Mouse (Mus musculus) spleen, adult 2 months (tissue): Measurements from ENCODE around the gene Atp11c.

Source experiments
- CTCF ChIP-seq: fragments of 200-500 bp; IDR thresholded peaks from 2 replicates; pipeline ENCODE4 v1.5.1; 2011; ENCODE audit warnings: mild to moderate bottlenecking, inconsistent platforms; ENCODE audit not compliant: insufficient read depth, insufficient read length, insufficient replicate concordance; ENCODE audit errors: extremely low read depth
- POLR2A ChIP-seq: fragments of 200-500 bp; IDR thresholded peaks from 2 replicates; pipeline ENCODE4 v1.6.1; 2011; ENCODE audit warnings: low read depth, low read length, inconsistent platforms

DNA sequence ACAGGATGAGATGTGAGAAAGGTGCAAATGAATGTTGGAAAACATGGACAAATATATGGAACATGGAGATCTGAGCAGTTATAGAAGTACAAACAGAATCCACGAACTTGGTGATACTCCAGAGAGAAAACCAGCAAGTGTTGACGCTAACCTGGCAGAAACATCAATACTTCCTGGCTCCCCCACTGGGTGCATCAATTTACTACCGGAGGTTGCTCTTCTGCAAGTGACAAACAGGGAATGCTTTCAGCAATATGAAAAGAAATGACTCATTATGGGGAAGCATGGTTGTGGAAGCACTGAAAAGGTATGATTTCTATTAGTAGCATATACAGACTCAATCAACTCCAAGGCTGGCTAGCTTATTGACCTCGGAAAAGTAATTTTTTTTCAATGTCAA, 198.2 kb downstream of the Atp11c start:
- TF ChIP-seq POLR2A: no peak
- no peak for TF ChIP-seq CTCF
